Comparison of ENCODE assay signal across 8 mouse cellular contexts in genomic region chr15:89146537-89146936, GRCm38 (mm10). TPM values are rescaled to one million over a fixed set of nuclear protein-coding genes. Genes with fewer than 3 reads are reported as not detected.
DNase-seq lines count a peak whose midpoint lies in the region; ATAC-seq and TF ChIP-seq lines count a peak whose summit lies in the region.

No protein-coding gene starts in this region.

- DNase-seq in adrenal gland, postnatal 36 days: peak; percentile 45 to 55
- DNase-seq in adrenal gland, postnatal 25 days: no peak
- peak; percentile 88 for DNase-seq in cerebellum, adult 11-12 months
- peak; percentile 59 for DNase-seq in kidney, adult 2 months
- DNase-seq in liver, embryonic 11.5 days (ENCODE audit: low spot score): no peak
- peak; percentile 49 for DNase-seq in neural tube, embryonic 11.5 days (ENCODE audit: low spot score)
- DNase-seq in thymus, postnatal 14 days: peak; percentile 73

- H3K9ac ChIP-seq in forebrain, embryonic 16.5 days (replicated peaks; ENCODE audit: low read depth, low read length): peak overlapping the region; percentile 66
- H3K9ac ChIP-seq in liver, embryonic 11.5 days (ENCODE audit: low read depth, low read length): no peak overlapping the region
- H3K9ac ChIP-seq in neural tube, embryonic 11.5 days (ENCODE audit: low read length): peak overlapping the region; percentile 49

- TF ChIP-seq POLR2A in kidney, adult 2 months (IDR thresholded peaks at IDR 0.05; ENCODE audit: low read depth, low read length): no peak

- peak overlapping the region; percentile 53 for H3K27ac ChIP-seq in forebrain, embryonic 16.5 days (ENCODE audit: low read length)
- no peak overlapping the region for H3K27ac ChIP-seq in kidney, adult 2 months (ENCODE audit: insufficient read depth, low read depth, low read length)
- no peak overlapping the region for H3K27ac ChIP-seq in liver, embryonic 11.5 days (ENCODE audit: low read depth, low read length)
- no peak overlapping the region for H3K27ac ChIP-seq in neural tube, embryonic 11.5 days (ENCODE audit: low read depth, low read length)

- no peaks in the 10 kb centered on the region for H3K27me3 ChIP-seq in forebrain, embryonic 16.5 days (replicated peaks; ENCODE audit: control insufficient read depth, insufficient read depth, low read length)
- no peaks in the 10 kb centered on the region for H3K27me3 ChIP-seq in kidney, adult 2 months (replicated peaks; ENCODE audit: control insufficient read depth, insufficient read depth, low read length)
- peaks cover 90% of the 10 kb centered on the region for H3K27me3 ChIP-seq in liver, embryonic 11.5 days (replicated peaks; ENCODE audit: control insufficient read depth, insufficient read depth, low read length)
- H3K27me3 ChIP-seq in neural tube, embryonic 11.5 days (ENCODE audit: control insufficient read depth, insufficient read depth, low read length): peaks cover 12% of the 10 kb centered on the region; the same call in 1 of the 2 replicates

- peak overlapping the region; percentile 85 for H3K4me2 ChIP-seq in forebrain, embryonic 16.5 days (ENCODE audit: low read length)
- H3K4me2 ChIP-seq in liver, embryonic 11.5 days: peak overlapping the region; percentile 58
- H3K4me2 ChIP-seq in neural tube, embryonic 11.5 days (ENCODE audit: low read depth): peak overlapping the region; percentile 88

- H3K4me3 ChIP-seq in forebrain, embryonic 16.5 days (replicated peaks; ENCODE audit: low read length): peak overlapping the region; percentile 87
- peak overlapping the region; percentile 24; the same call in 1 of the 2 replicates for H3K4me3 ChIP-seq in kidney, adult 2 months (ENCODE audit: insufficient read depth, low read depth, low read length)
- H3K4me3 ChIP-seq in liver, embryonic 11.5 days (ENCODE audit: low read depth, low read length): peak overlapping the region; percentile 24; the same call in 1 of the 2 replicates
- H3K4me3 ChIP-seq in neural tube, embryonic 11.5 days (ENCODE audit: low read depth, low read length): peak overlapping the region; percentile 78

- no peaks in the 10 kb centered on the region for H3K9me3 ChIP-seq in forebrain, embryonic 16.5 days (ENCODE audit: control insufficient read depth, low read length)
- H3K9me3 ChIP-seq in liver, embryonic 11.5 days (ENCODE audit: control insufficient read depth, low read length): no peaks in the 10 kb centered on the region
- H3K9me3 ChIP-seq in neural tube, embryonic 11.5 days (ENCODE audit: control insufficient read depth, low read length): no peaks in the 10 kb centered on the region

- H3K36me3 ChIP-seq in forebrain, embryonic 16.5 days (ENCODE audit: control insufficient read depth, insufficient read depth): peaks cover 3% of the 10 kb centered on the region; the same call in 1 of the 2 replicates
- H3K36me3 ChIP-seq in kidney, adult 2 months (ENCODE audit: control insufficient read depth, insufficient read depth, low read length): no peaks in the 10 kb centered on the region
- no peaks in the 10 kb centered on the region for H3K36me3 ChIP-seq in liver, embryonic 11.5 days (ENCODE audit: control insufficient read depth, insufficient read depth, low read length)
- H3K36me3 ChIP-seq in neural tube, embryonic 11.5 days (ENCODE audit: control insufficient read depth, insufficient read depth, low read length): peaks cover 2% of the 10 kb centered on the region; the same call in 1 of the 2 replicates

- no peak for TF ChIP-seq CTCF in kidney, adult 2 months (conservative IDR thresholded peaks at IDR 0.05; ENCODE audit: insufficient read depth, insufficient read length, low read depth, low read length)

- peak; percentile 45 for ATAC-seq in forebrain, embryonic 16.5 days
- peak; percentile 60; the same call in 1 of the 2 replicates for ATAC-seq in liver, embryonic 11.5 days (replicated peaks; ENCODE audit: low FRiP score)
- no peak for ATAC-seq in neural tube, embryonic 11.5 days (ENCODE audit: insufficient read depth, low FRiP score, low TSS enrichment)

- peaks cover 33% of the 10 kb centered on the region for H3K4me1 ChIP-seq in forebrain, embryonic 16.5 days (replicated peaks; ENCODE audit: control insufficient read depth, insufficient read depth, low read length)
- peaks cover 10% of the 10 kb centered on the region; the same call in 1 of the 2 replicates for H3K4me1 ChIP-seq in kidney, adult 2 months (ENCODE audit: control insufficient read depth, insufficient read depth, low read length)
- H3K4me1 ChIP-seq in liver, embryonic 11.5 days (replicated peaks; ENCODE audit: control insufficient read depth, insufficient read depth, low read length): peaks cover 14% of the 10 kb centered on the region; the same call in 1 of the 2 replicates
- peaks cover 18% of the 10 kb centered on the region for H3K4me1 ChIP-seq in neural tube, embryonic 11.5 days (ENCODE audit: control insufficient read depth, insufficient read depth, low read length)

- 3% methylated on average over 27 of the region's 27 CpGs for WGBS in forebrain, embryonic 16.5 days
- WGBS in kidney, adult 2 months: 14% methylated on average over 27 of the region's 27 CpGs
- WGBS in liver, embryonic 11.5 days: 2% methylated on average over 27 of the region's 27 CpGs
- 3% methylated on average over 27 of the region's 27 CpGs for WGBS in neural tube, embryonic 11.5 days

RNA-seq across cellular contexts. Expression of gene Mapk11, which starts 2.9 kb away (rescaled TPM):
- total RNA-seq in adrenal gland, postnatal 36 days (2021): 1 to 10 TPM; 2.5 to 3.7 TPM
- 4.1 and 6.1 TPM in 2 replicates for total RNA-seq in adrenal gland, postnatal 25 days (2021)
- 39.1 and 46.8 TPM in 2 replicates for polyA plus RNA-seq in forebrain, embryonic 16.5 days (2015; fragmentation: Nextera tagmentation; extraction: Ambion mirVana)
- polyA plus RNA-seq in kidney, adult 2 months (2012; rRNA removed): 6.0 and 7.9 TPM in 2 replicates
- 3.3 and 4.4 TPM in 2 replicates for polyA plus RNA-seq in liver, embryonic 11.5 days (2014; fragmentation: Nextera tagmentation; extraction: Ambion mirVana)
- polyA plus RNA-seq in neural tube, embryonic 11.5 days (2014; fragmentation: Nextera tagmentation; extraction: Ambion mirVana): 33.1 and 37.4 TPM in 2 replicates

RNA-seq across cellular contexts. Expression of gene Mapk12, which starts 6.0 kb away (rescaled TPM):
- total RNA-seq in adrenal gland, postnatal 36 days (2021): 10 to 100 TPM in 1 of 2 experiments, 1 to 10 TPM in 1; 8.8 to 10.6 TPM
- 8.1 and 11.3 TPM in 2 replicates for total RNA-seq in adrenal gland, postnatal 25 days (2021)
- polyA plus RNA-seq in forebrain, embryonic 16.5 days (2015; fragmentation: Nextera tagmentation; extraction: Ambion mirVana): 4.1 and 5.7 TPM in 2 replicates
- polyA plus RNA-seq in kidney, adult 2 months (2012; rRNA removed): 12.7 and 13.9 TPM in 2 replicates
- 3.8 and 4.8 TPM in 2 replicates for polyA plus RNA-seq in liver, embryonic 11.5 days (2014; fragmentation: Nextera tagmentation; extraction: Ambion mirVana)
- 15.4 and 20.3 TPM in 2 replicates for polyA plus RNA-seq in neural tube, embryonic 11.5 days (2014; fragmentation: Nextera tagmentation; extraction: Ambion mirVana)

RNA-seq across cellular contexts. Expression of gene Hdac10, which starts 18.0 kb away (rescaled TPM):
- total RNA-seq in adrenal gland, postnatal 36 days (2021): 10 to 100 TPM in 1 of 2 experiments, 1 to 10 TPM in 1; 9.9 to 14.3 TPM
- total RNA-seq in adrenal gland, postnatal 25 days (2021): 14.5 and 19.6 TPM in 2 replicates
- polyA plus RNA-seq in forebrain, embryonic 16.5 days (2015; fragmentation: Nextera tagmentation; extraction: Ambion mirVana): 39.5 and 46.0 TPM in 2 replicates
- polyA plus RNA-seq in kidney, adult 2 months (2012; rRNA removed): 26.5 and 27.7 TPM in 2 replicates
- polyA plus RNA-seq in liver, embryonic 11.5 days (2014; fragmentation: Nextera tagmentation; extraction: Ambion mirVana): 21.1 and 22.7 TPM in 2 replicates
- polyA plus RNA-seq in neural tube, embryonic 11.5 days (2014; fragmentation: Nextera tagmentation; extraction: Ambion mirVana): 13.0 and 13.7 TPM in 2 replicates

RNA-seq across cellular contexts. Expression of gene Tubgcp6, which starts 23.6 kb away (rescaled TPM):
- total RNA-seq in adrenal gland, postnatal 36 days (2021): 10 to 100 TPM; 13.4 to 16.4 TPM
- total RNA-seq in adrenal gland, postnatal 25 days (2021): 18.1 and 25.9 TPM in 2 replicates
- 16.8 and 22.1 TPM in 2 replicates for polyA plus RNA-seq in forebrain, embryonic 16.5 days (2015; fragmentation: Nextera tagmentation; extraction: Ambion mirVana)
- polyA plus RNA-seq in kidney, adult 2 months (2012; rRNA removed): 17.2 and 24.4 TPM in 2 replicates
- polyA plus RNA-seq in liver, embryonic 11.5 days (2014; fragmentation: Nextera tagmentation; extraction: Ambion mirVana): 18.4 and 21.8 TPM in 2 replicates
- 21.1 and 21.8 TPM in 2 replicates for polyA plus RNA-seq in neural tube, embryonic 11.5 days (2014; fragmentation: Nextera tagmentation; extraction: Ambion mirVana)

RNA-seq across cellular contexts. Expression of gene Plxnb2, which starts 34.1 kb away (rescaled TPM):
- 100 to 1,000 TPM; 110 to 130 TPM for total RNA-seq in adrenal gland, postnatal 36 days (2021)
- 121 and 144 TPM in 2 replicates for total RNA-seq in adrenal gland, postnatal 25 days (2021)
- polyA plus RNA-seq in forebrain, embryonic 16.5 days (2015; fragmentation: Nextera tagmentation; extraction: Ambion mirVana): 112 and 126 TPM in 2 replicates
- polyA plus RNA-seq in kidney, adult 2 months (2012; rRNA removed): 288 and 297 TPM in 2 replicates
- 70.5 and 78.3 TPM in 2 replicates for polyA plus RNA-seq in liver, embryonic 11.5 days (2014; fragmentation: Nextera tagmentation; extraction: Ambion mirVana)
- polyA plus RNA-seq in neural tube, embryonic 11.5 days (2014; fragmentation: Nextera tagmentation; extraction: Ambion mirVana): 112 and 117 TPM in 2 replicates

Comparison
In these comparisons a context has a peak if more than half of its experiments do, and no peak if none do; other contexts are left out.
1. DNase-seq: peak in adrenal gland, postnatal 36 days (2 of 2), cerebellum, adult 11-12 months (single experiment), kidney, adult 2 months (single experiment), neural tube, embryonic 11.5 days (single experiment) and thymus, postnatal 14 days (single experiment); none in adrenal gland, postnatal 25 days (single experiment) and liver, embryonic 11.5 days (single experiment).
2. H3K4me3 ChIP-seq: peak in every context shown above with its lines; median percentile 87 in forebrain, embryonic 16.5 days; 78 in neural tube, embryonic 11.5 days; 24 in kidney, adult 2 months; 24 in liver, embryonic 11.5 days.
3. Peak in every context shown above with its lines, with median percentiles within 50 percentile points of each other: H3K4me2 ChIP-seq.